Mouse (Mus musculus): ENCODE data around the gene Lin7a. TPM values are rescaled to one million over a fixed set of nuclear protein-coding genes. Genes with fewer than 3 reads are reported as not detected.

Gene Lin7a
- polyA plus RNA-seq, 1 experiment from 2014 or later, result 37.0 TPM

- 94% methylated on average over 3 of the region's 3 CpGs for WGBS
- no peaks in the 10 kb centered on the region; the same call in 1 of the 2 replicates for H3K27me3 ChIP-seq (ENCODE audit: control insufficient read depth, insufficient read depth, low read length)
- DNase-seq (no peak), ATAC-seq (ENCODE audit: low FRiP score, low TSS enrichment) (no peak)
- H3K9ac ChIP-seq (replicated peaks; ENCODE audit: low read length), result no peak overlapping the region
- no peak overlapping the region for H3K27ac ChIP-seq (replicated peaks; ENCODE audit: low read depth, low read length)
- H3K9me3 ChIP-seq (ENCODE audit: control insufficient read depth, low read length), result 0 out of 2 replicates have a peak, but pooled peaks cover 3% of the 10 kb centered on the region
- no peaks in the 10 kb centered on the region for H3K36me3 ChIP-seq (ENCODE audit: control insufficient read depth, insufficient read depth, low read length)
- no peak overlapping the region for H3K4me2 ChIP-seq (ENCODE audit: low read length)
- no peak overlapping the region for H3K4me3 ChIP-seq (replicated peaks; ENCODE audit: low read depth, low read length)
- H3K4me1 ChIP-seq (ENCODE audit: control insufficient read depth, insufficient read depth, low read length), result no peaks in the 10 kb centered on the region; the same call in 1 of the 2 replicates
These were observed 82.0 kb downstream of the Lin7a start for GRCm38 (mm10) chr10:107353483-107353882.

GRCm38 (mm10) chr10:107358443-107359040 is 87.1 kb downstream of the Lin7a start:
- Histone ChIP-seq H3K27me3 (ENCODE audit: control insufficient read depth, insufficient read depth, low read length) (no peaks in the 10 kb centered on the region; the same call in 1 of the 2 replicates), H3K36me3 (ENCODE audit: control insufficient read depth, insufficient read depth, low read length) (no peaks in the 10 kb centered on the region), H3K9me3 (ENCODE audit: control insufficient read depth, low read length) (0 out of 2 replicates have a peak, but pooled peaks cover 3% of the 10 kb centered on the region), H3K9ac (replicated peaks; ENCODE audit: low read length) (no peak overlapping the region), H3K4me1 (ENCODE audit: control insufficient read depth, insufficient read depth, low read length) (no peaks in the 10 kb centered on the region), H3K4me2 (ENCODE audit: low read length) (no peak overlapping the region), H3K27ac (replicated peaks; ENCODE audit: low read depth, low read length) (no peak overlapping the region), H3K4me3 (replicated peaks; ENCODE audit: low read depth, low read length) (no peak overlapping the region)
- WGBS, result 90% methylated on average over 6 of the region's 6 CpGs
- DNase-seq, result no peak
- ATAC-seq (ENCODE audit: low FRiP score, low TSS enrichment), result no peak

GRCm38 (mm10) chr10:107359296-107359695 is 87.8 kb downstream of the Lin7a start:
- no peaks in the 10 kb centered on the region for H3K36me3 ChIP-seq (ENCODE audit: control insufficient read depth, insufficient read depth, low read length)
- no peak overlapping the region for H3K9ac ChIP-seq (replicated peaks; ENCODE audit: low read length)
- no peak overlapping the region for H3K4me3 ChIP-seq (replicated peaks; ENCODE audit: low read depth, low read length)
- no peaks in the 10 kb centered on the region for H3K4me1 ChIP-seq (ENCODE audit: control insufficient read depth, insufficient read depth, low read length)
- no peaks in the 10 kb centered on the region; the same call in 1 of the 2 replicates for H3K27me3 ChIP-seq (ENCODE audit: control insufficient read depth, insufficient read depth, low read length)
- H3K4me2 ChIP-seq (ENCODE audit: low read length), result no peak overlapping the region
- DNase-seq (no peak), ATAC-seq (ENCODE audit: low FRiP score, low TSS enrichment) (no peak)
- H3K9me3 ChIP-seq (ENCODE audit: control insufficient read depth, low read length), result 0 out of 2 replicates have a peak, but pooled peaks cover 2% of the 10 kb centered on the region
- H3K27ac ChIP-seq (replicated peaks; ENCODE audit: low read depth, low read length), result no peak overlapping the region

- WGBS, result 78% methylated on average over 4 of the region's 4 CpGs
- Histone ChIP-seq H3K4me2 (ENCODE audit: low read length) (no peak overlapping the region), H3K4me3 (replicated peaks; ENCODE audit: low read depth, low read length) (no peak overlapping the region), H3K9me3 (ENCODE audit: control insufficient read depth, low read length) (no peaks in the 10 kb centered on the region), H3K27ac (replicated peaks; ENCODE audit: low read depth, low read length) (no peak overlapping the region), H3K27me3 (ENCODE audit: control insufficient read depth, insufficient read depth, low read length) (no peaks in the 10 kb centered on the region; the same call in 1 of the 2 replicates), H3K4me1 (ENCODE audit: control insufficient read depth, insufficient read depth, low read length) (no peaks in the 10 kb centered on the region), H3K36me3 (ENCODE audit: control insufficient read depth, insufficient read depth, low read length) (no peaks in the 10 kb centered on the region), H3K9ac (replicated peaks; ENCODE audit: low read length) (no peak overlapping the region)
- DNase-seq (no peak), ATAC-seq (ENCODE audit: low FRiP score, low TSS enrichment) (no peak)
These were observed 90.1 kb downstream of the Lin7a start for GRCm38 (mm10) chr10:107361546-107361945.

GRCm38 (mm10) chr10:107362026-107362425 is 90.5 kb downstream of the Lin7a start:
- Histone ChIP-seq H3K36me3 (ENCODE audit: control insufficient read depth, insufficient read depth, low read length) (no peaks in the 10 kb centered on the region), H3K27me3 (ENCODE audit: control insufficient read depth, insufficient read depth, low read length) (no peaks in the 10 kb centered on the region; the same call in 1 of the 2 replicates), H3K27ac (replicated peaks; ENCODE audit: low read depth, low read length) (no peak overlapping the region), H3K9ac (replicated peaks; ENCODE audit: low read length) (no peak overlapping the region), H3K4me1 (ENCODE audit: control insufficient read depth, insufficient read depth, low read length) (no peaks in the 10 kb centered on the region), H3K4me3 (replicated peaks; ENCODE audit: low read depth, low read length) (no peak overlapping the region), H3K9me3 (ENCODE audit: control insufficient read depth, low read length) (no peaks in the 10 kb centered on the region), H3K4me2 (ENCODE audit: low read length) (no peak overlapping the region)
- no peak for DNase-seq
- ATAC-seq (ENCODE audit: low FRiP score, low TSS enrichment), result no peak
- WGBS, result 93% methylated on average over 2 of the region's 2 CpGs

GRCm38 (mm10) chr10:107363049-107363816 is 91.7 kb downstream of the Lin7a start:
- WGBS, result 93% methylated on average over 16 of the region's 16 CpGs

GRCm38 (mm10) chr10:107377218-107377617 is 105.7 kb downstream of the Lin7a start:
- H3K9ac ChIP-seq (replicated peaks; ENCODE audit: low read length), result no peak overlapping the region
- ATAC-seq (ENCODE audit: low FRiP score, low TSS enrichment) (no peak), DNase-seq (no peak)
- no peak overlapping the region for H3K4me3 ChIP-seq (replicated peaks; ENCODE audit: low read depth, low read length)
- no peaks in the 10 kb centered on the region for H3K36me3 ChIP-seq (ENCODE audit: control insufficient read depth, insufficient read depth, low read length)
- H3K4me2 ChIP-seq (ENCODE audit: low read length), result no peak overlapping the region
- H3K4me1 ChIP-seq (ENCODE audit: control insufficient read depth, insufficient read depth, low read length), result no peaks in the 10 kb centered on the region
- no peaks in the 10 kb centered on the region for H3K9me3 ChIP-seq (ENCODE audit: control insufficient read depth, low read length)
- 62% methylated on average over 2 of the region's 2 CpGs for WGBS
- H3K27ac ChIP-seq (replicated peaks; ENCODE audit: low read depth, low read length), result no peak overlapping the region
- H3K27me3 ChIP-seq (ENCODE audit: control insufficient read depth, insufficient read depth, low read length), result no peaks in the 10 kb centered on the region

More at GRCm38 (mm10) chr10:107363049-107363816, 91.7 kb downstream of the Lin7a start:
- no peaks in the 10 kb centered on the region for H3K27me3 ChIP-seq (ENCODE audit: control insufficient read depth, insufficient read depth, low read length)
- H3K4me1 ChIP-seq (ENCODE audit: control insufficient read depth, insufficient read depth, low read length), result no peaks in the 10 kb centered on the region
- ATAC-seq (ENCODE audit: low FRiP score, low TSS enrichment) (no peak), DNase-seq (no peak)
- H3K36me3 ChIP-seq (ENCODE audit: control insufficient read depth, insufficient read depth, low read length), result no peaks in the 10 kb centered on the region
- no peak overlapping the region for H3K4me2 ChIP-seq (ENCODE audit: low read length)
- no peak overlapping the region for H3K27ac ChIP-seq (replicated peaks; ENCODE audit: low read depth, low read length)
- no peak overlapping the region for H3K9ac ChIP-seq (replicated peaks; ENCODE audit: low read length)
- no peaks in the 10 kb centered on the region for H3K9me3 ChIP-seq (ENCODE audit: control insufficient read depth, low read length)
- no peak overlapping the region for H3K4me3 ChIP-seq (replicated peaks; ENCODE audit: low read depth, low read length)

GRCm38 (mm10) chr10:107381143-107381746 is 109.8 kb downstream of the Lin7a start:
- DNase-seq (peak; percentile 14), ATAC-seq (ENCODE audit: low FRiP score, low TSS enrichment) (no peak)
- no peak overlapping the region for H3K9ac ChIP-seq (replicated peaks; ENCODE audit: low read length)
- H3K4me1 ChIP-seq (ENCODE audit: control insufficient read depth, insufficient read depth, low read length), result no peaks in the 10 kb centered on the region
- WGBS, result 63% methylated on average over 4 of the region's 4 CpGs
- no peak overlapping the region for H3K4me2 ChIP-seq (ENCODE audit: low read length)
- H3K4me3 ChIP-seq (replicated peaks; ENCODE audit: low read depth, low read length), result no peak overlapping the region
- H3K27ac ChIP-seq (replicated peaks; ENCODE audit: low read depth, low read length), result no peak overlapping the region
- no peaks in the 10 kb centered on the region for H3K36me3 ChIP-seq (ENCODE audit: control insufficient read depth, insufficient read depth, low read length)
- H3K9me3 ChIP-seq (ENCODE audit: control insufficient read depth, low read length), result no peaks in the 10 kb centered on the region
- no peaks in the 10 kb centered on the region for H3K27me3 ChIP-seq (ENCODE audit: control insufficient read depth, insufficient read depth, low read length)
